Mouse (Mus musculus): ENCODE data around the gene Tbc1d22a.

GRCm38 (mm10) chr15:86492636-86493035 is 278.4 kb downstream of the Tbc1d22a start:
- TF ChIP-seq POLR2A (IDR thresholded peaks at IDR 0.05; ENCODE audit: borderline replicate concordance, extremely low read depth, low read depth, low read length) (no peak), CTCF (IDR thresholded peaks at IDR 0.05; ENCODE audit: insufficient read depth, low read length) (no peak)
